Mouse (Mus musculus) forebrain, embryonic 14.5 days (tissue): ENCODE measurements around the gene Ptgfr. TPM values are rescaled to one million over a fixed set of nuclear protein-coding genes. Genes with fewer than 3 reads are reported as not detected.

Experiments used
- ATAC-seq: fragments of 200-750 bp; cut with Nextera tagmentation; 2 replicates; pipeline ENCODE4 v1.8.0; 2017; ENCODE audit warnings: mild to moderate bottlenecking, moderate library complexity
- DNase-seq: peaks from one replicate; pipeline ENCODE4 v3.0.0-alpha.2; 2015; ENCODE audit warnings: low spot score
- H3K27ac ChIP-seq: fragments of 300-500 bp; sonication (generic); 2 replicates; pipeline ENCODE4 v1.5.1; 2014; ENCODE audit warnings: low read depth, mild to moderate bottlenecking, control low read depth, low read length, moderate library complexity
- H3K27me3 ChIP-seq: fragments of 300-500 bp; sonication (generic); replicated peaks from 2 replicates; pipeline ENCODE4 v1.6.1; 2014; ENCODE audit warnings: low read length, control low read depth, mixed read lengths; ENCODE audit not compliant: control insufficient read depth, insufficient read depth
- H3K36me3 ChIP-seq: fragments of 300-500 bp; sonication (generic); 2 replicates; pipeline ENCODE4 v1.6.1; 2014; ENCODE audit warnings: low read length, control low read depth; ENCODE audit not compliant: control insufficient read depth, insufficient read depth
- H3K4me1 ChIP-seq: fragments of 300-500 bp; sonication (generic); 2 replicates; pipeline ENCODE4 v1.6.1; 2014; ENCODE audit warnings: antibody characterized with exemption, low read length, control low read depth; ENCODE audit not compliant: control insufficient read depth, insufficient read depth
- H3K4me2 ChIP-seq: fragments of 300-500 bp; sonication (generic); 2 replicates; pipeline ENCODE4 v1.6.1; 2014; ENCODE audit warnings: mild to moderate bottlenecking, control low read depth, low read length
- H3K4me3 ChIP-seq: fragments of 300-500 bp; sonication (generic); 2 replicates; pipeline ENCODE4 v1.5.1; 2014; ENCODE audit warnings: low read depth, low read length, control low read depth
- H3K9ac ChIP-seq: fragments of 300-500 bp; sonication (generic); 2 replicates; pipeline ENCODE4 v1.6.1; 2014; ENCODE audit warnings: mild to moderate bottlenecking, low read length, control low read depth, moderate library complexity
- H3K9me3 ChIP-seq: fragments of 300-500 bp; sonication (generic); replicated peaks from 2 replicates; pipeline ENCODE4 v1.6.1; 2016; ENCODE audit warnings: low read length, control low read depth, mixed read lengths; ENCODE audit not compliant: control insufficient read depth
- WGBS: fragments of 180-500 bp; shearing (Covaris S2); extraction: QIAGEN DNeasy Blood & Tissue Kit; methylation state at CpG from one replicate; pipeline ENCODE4 v1.1.7; 2014; 5-methylcytosine and 5-hydroxymethylcytosine counted together
- polyA plus RNA-seq: library from polyadenylated mRNA; unstranded; fragments of >200 nt; fragmentation: Nextera tagmentation; extraction: Ambion mirVana; gene quantifications from 2 replicates; pipeline ENCODE4 v1.2.1, GENCODE M21; 2014

Ptgfr gene
- polyA plus RNA-seq, 1 experiment from 2014 or later, result 0.51 TPM

DNA sequence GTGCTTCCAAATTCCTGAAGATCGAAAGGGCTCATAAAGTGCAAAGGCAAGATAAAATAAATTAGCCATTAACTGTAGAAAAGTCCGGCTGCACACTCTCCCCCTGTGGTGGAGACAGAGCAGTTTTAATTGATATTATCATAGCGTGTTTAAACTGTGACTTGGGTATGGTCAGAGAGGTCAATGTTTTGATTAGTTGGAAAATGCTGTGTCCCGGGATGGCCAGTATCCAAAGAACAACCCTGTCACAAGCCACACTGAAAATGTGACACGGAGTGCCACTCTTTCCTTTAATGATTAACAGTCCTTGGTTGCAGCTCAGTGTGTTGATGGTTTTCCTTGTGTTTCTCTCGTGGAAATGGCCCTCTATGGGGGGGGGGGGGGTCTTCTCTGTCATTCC, 942 bp upstream of the Ptgfr start:
- Histone ChIP-seq H3K27ac (no peak overlapping the region), H3K4me3 (no peak overlapping the region), H3K27me3 (peaks cover 5% of the 10 kb centered on the region), H3K9me3 (no peaks in the 10 kb centered on the region), H3K36me3 (no peaks in the 10 kb centered on the region), H3K4me2 (no peak overlapping the region), H3K9ac (no peak overlapping the region), H3K4me1 (peaks cover 3% of the 10 kb centered on the region; the same call in 1 of the 2 replicates)
- WGBS, result 72% methylated on average over 6 of the region's 6 CpGs
- DNase-seq (no peak), ATAC-seq (no peak)

- WGBS, result 34% methylated on average over 9 of the region's 9 CpGs
- H3K36me3 ChIP-seq, result no peaks in the 10 kb centered on the region
- peak overlapping the region; percentile 59; the same call in 1 of the 2 replicates for H3K9ac ChIP-seq
- DNase-seq, result no peak
- H3K4me3 ChIP-seq, result peak overlapping the region; percentile 41
- peaks cover 3% of the 10 kb centered on the region; the same call in 1 of the 2 replicates for H3K4me1 ChIP-seq
- H3K27me3 ChIP-seq, result peaks cover 5% of the 10 kb centered on the region
- H3K9me3 ChIP-seq, result no peaks in the 10 kb centered on the region
- peak overlapping the region; percentile 90 for H3K4me2 ChIP-seq
- no peak overlapping the region for H3K27ac ChIP-seq
- no peak for ATAC-seq
Measured at GRCm38 (mm10) chr3:151837749-151838148, 319 bp upstream of the Ptgfr start.

GRCm38 (mm10) chr3:151836451-151836850, 979 bp downstream of the Ptgfr start:
- no peak overlapping the region for H3K27ac ChIP-seq
- H3K4me3 ChIP-seq, result 0 out of 2 replicates have a peak overlapping the region, but pooled peaks have one; percentile 41
- peak overlapping the region; percentile 90 for H3K4me2 ChIP-seq
- H3K4me1 ChIP-seq, result peaks cover 3% of the 10 kb centered on the region; the same call in 1 of the 2 replicates
- no peaks in the 10 kb centered on the region for H3K36me3 ChIP-seq
- DNase-seq (no peak), ATAC-seq (no peak)
- WGBS, result 4% methylated on average over 5 of the region's 5 CpGs
- peaks cover 5% of the 10 kb centered on the region for H3K27me3 ChIP-seq
- H3K9ac ChIP-seq, result peak overlapping the region; percentile 59; the same call in 1 of the 2 replicates
- no peaks in the 10 kb centered on the region for H3K9me3 ChIP-seq

GRCm38 (mm10) chr3:151835831-151836230, 1.6 kb downstream of the Ptgfr start:
- no peak for ATAC-seq
- 57% methylated on average over 3 of the region's 3 CpGs for WGBS

DNA sequence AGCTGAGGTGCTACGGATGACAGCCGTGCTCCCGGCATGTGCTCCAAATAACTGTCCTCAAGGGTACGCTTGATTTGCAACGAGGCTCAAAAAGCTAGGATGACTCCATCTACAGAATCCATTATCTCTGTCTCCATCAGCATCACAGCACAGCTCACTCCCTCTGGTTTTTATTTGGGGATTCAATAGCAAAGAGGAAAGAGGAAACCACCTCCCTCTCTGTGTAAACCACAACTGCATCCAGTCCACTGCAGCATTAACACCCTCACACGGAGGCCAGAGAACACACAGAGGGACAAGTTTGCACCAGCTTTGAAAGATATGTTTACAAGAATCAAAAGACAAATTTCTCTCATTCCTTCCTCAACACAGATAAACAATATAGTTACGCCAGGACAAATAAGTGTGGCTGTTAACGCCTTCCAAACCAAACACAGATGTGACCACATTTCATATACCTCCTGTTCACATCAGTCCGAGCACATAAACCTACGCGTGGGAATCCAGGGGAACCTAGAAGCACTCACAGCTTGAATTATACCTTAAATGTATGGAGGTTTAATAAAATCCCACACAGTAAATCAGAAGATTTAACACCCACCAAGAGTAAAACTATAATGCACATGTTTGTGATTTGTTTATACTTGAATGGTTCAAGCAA, 9.3 kb downstream of the Ptgfr start:
- H3K27ac ChIP-seq, result no peak overlapping the region
- no peaks in the 10 kb centered on the region for H3K4me1 ChIP-seq
- no peaks in the 10 kb centered on the region for H3K9me3 ChIP-seq
- no peaks in the 10 kb centered on the region for H3K27me3 ChIP-seq
- H3K9ac ChIP-seq, result no peak overlapping the region
- ATAC-seq (no peak), DNase-seq (no peak)
- H3K4me3 ChIP-seq, result no peak overlapping the region
- no peaks in the 10 kb centered on the region for H3K36me3 ChIP-seq
- WGBS, result 92% methylated on average over 11 of the region's 11 CpGs
- H3K4me2 ChIP-seq, result no peak overlapping the region

More at GRCm38 (mm10) chr3:151835831-151836230, 1.6 kb downstream of the Ptgfr start:
- H3K9ac ChIP-seq, result no peak overlapping the region
- H3K9me3 ChIP-seq, result no peaks in the 10 kb centered on the region
- no peaks in the 10 kb centered on the region for H3K36me3 ChIP-seq
- no peak overlapping the region for H3K4me2 ChIP-seq
- peaks cover 5% of the 10 kb centered on the region for H3K27me3 ChIP-seq
- DNase-seq, result no peak
- no peak overlapping the region for H3K27ac ChIP-seq
- peaks cover 3% of the 10 kb centered on the region; the same call in 1 of the 2 replicates for H3K4me1 ChIP-seq
- H3K4me3 ChIP-seq, result no peak overlapping the region

GRCm38 (mm10) chr3:151819811-151820210, 17.6 kb downstream of the Ptgfr start:
- Histone ChIP-seq H3K9me3 (no peaks in the 10 kb centered on the region), H3K4me1 (no peaks in the 10 kb centered on the region), H3K9ac (no peak overlapping the region), H3K4me3 (no peak overlapping the region), H3K27ac (no peak overlapping the region), H3K4me2 (no peak overlapping the region), H3K36me3 (no peaks in the 10 kb centered on the region), H3K27me3 (no peaks in the 10 kb centered on the region)
- DNase-seq (no peak), ATAC-seq (no peak)
- 83% methylated on average over 4 of the region's 4 CpGs for WGBS

DNA sequence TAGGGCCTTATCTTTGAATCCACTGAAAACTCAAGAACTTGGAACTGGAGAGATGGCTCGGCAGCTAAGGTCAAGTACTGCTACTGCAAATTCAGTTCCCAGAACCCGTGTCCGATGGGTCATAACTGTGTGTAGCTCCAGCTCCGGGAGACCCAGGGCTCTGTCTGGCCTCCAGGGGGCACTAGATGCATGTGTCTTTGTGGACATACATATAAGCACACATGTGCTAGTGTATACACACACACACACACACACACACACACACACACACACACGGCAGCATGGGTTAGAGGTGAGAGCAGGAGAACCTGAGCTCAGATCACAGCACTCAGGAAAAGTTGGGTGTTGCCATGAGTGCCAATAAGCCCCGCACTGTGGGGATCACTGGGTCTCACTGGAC, 19.2 kb downstream of the Ptgfr start:
- ATAC-seq, result no peak
- WGBS, result 82% methylated on average over 6 of the region's 6 CpGs
- no peaks in the 10 kb centered on the region for H3K36me3 ChIP-seq

GRCm38 (mm10) chr3:151808613-151809012, 28.8 kb downstream of the Ptgfr start:
- ATAC-seq, result no peak
- Histone ChIP-seq H3K4me3 (no peak overlapping the region), H3K27me3 (no peaks in the 10 kb centered on the region), H3K27ac (no peak overlapping the region), H3K36me3 (no peaks in the 10 kb centered on the region), H3K9ac (no peak overlapping the region), H3K4me2 (no peak overlapping the region), H3K4me1 (no peaks in the 10 kb centered on the region), H3K9me3 (no peaks in the 10 kb centered on the region)
- DNase-seq, result no peak
- WGBS, result 70% methylated on average over 2 of the region's 2 CpGs

More for the DNA sequence above, 19.2 kb downstream of the Ptgfr start:
- Histone ChIP-seq H3K9ac (no peak overlapping the region), H3K4me1 (no peaks in the 10 kb centered on the region), H3K9me3 (no peaks in the 10 kb centered on the region), H3K27me3 (no peaks in the 10 kb centered on the region), H3K27ac (no peak overlapping the region), H3K4me2 (no peak overlapping the region), H3K4me3 (no peak overlapping the region)
- DNase-seq, result peak; percentile 11

DNA sequence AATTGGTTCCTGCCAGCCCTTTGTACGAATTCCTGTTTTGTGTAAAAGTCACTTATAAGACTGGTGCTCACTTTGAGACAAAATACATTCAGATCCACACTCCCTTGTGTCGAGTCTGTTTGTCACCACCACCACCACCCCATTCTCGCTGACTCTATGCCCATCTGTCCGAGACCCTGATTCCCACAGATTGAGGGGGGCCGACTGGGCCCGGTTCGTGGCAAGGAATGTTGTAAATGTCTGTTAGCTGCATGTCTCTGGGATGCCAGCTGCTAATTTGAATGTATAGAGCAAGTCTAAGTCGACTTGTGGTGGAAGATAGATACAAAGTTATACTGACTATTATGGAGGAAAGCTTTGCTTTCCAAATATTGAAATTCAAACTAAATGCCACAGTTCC, 48.8 kb downstream of the Ptgfr start:
- Histone ChIP-seq H3K27me3 (no peaks in the 10 kb centered on the region), H3K27ac (no peak overlapping the region), H3K4me2 (no peak overlapping the region), H3K36me3 (no peaks in the 10 kb centered on the region), H3K4me1 (no peaks in the 10 kb centered on the region), H3K9ac (no peak overlapping the region), H3K4me3 (no peak overlapping the region), H3K9me3 (no peaks in the 10 kb centered on the region)
- no peak for DNase-seq
- 80% methylated on average over 8 of the region's 8 CpGs for WGBS
- no peak for ATAC-seq
